Mouse (Mus musculus): Measurements from ENCODE around the gene Dlg4. TPM values are rescaled to one million over a fixed set of nuclear protein-coding genes. Genes with fewer than 3 reads are reported as not detected.

The Dlg4 gene
- polyA plus RNA-seq (2015; fragmentation: Nextera tagmentation; extraction: Ambion mirVana): 0.40 and 0.53 TPM in 2 replicates

GRCm38 (mm10) chr11:70016669-70017068 lies at the start of gene Dlg4:
Gene Dlg4, plus strand, starts transcription at chr11:70016942.
- no peak for ATAC-seq (ENCODE audit: low read depth)
- H3K9me3 ChIP-seq (replicated peaks; ENCODE audit: control insufficient read depth, low read length): no peaks in the 10 kb centered on the region
- H3K36me3 ChIP-seq (ENCODE audit: control insufficient read depth, insufficient read depth): peaks cover 15% of the 10 kb centered on the region
- H3K4me2 ChIP-seq (ENCODE audit: low read depth, low read length): peak within 1 kb of the TSS; percentile 93; the same call in 1 of the 2 replicates
- H3K4me1 ChIP-seq (ENCODE audit: control insufficient read depth, low read depth, low read length): peaks cover 40% of the 10 kb centered on the region
- H3K27ac ChIP-seq (ENCODE audit: low read length): no peak within 1 kb of the TSS
- H3K4me3 ChIP-seq (ENCODE audit: low read depth, low read length): no peak within 1 kb of the TSS
- 54% methylated on average over 3 of the region's 3 CpGs for WGBS (ENCODE audit: insufficient replicate concordance)
- no peak within 1 kb of the TSS for H3K9ac ChIP-seq (ENCODE audit: low read depth, low read length)
- H3K27me3 ChIP-seq (ENCODE audit: control insufficient read depth, insufficient read depth, low read depth, low read length): peaks cover 2% of the 10 kb centered on the region

- Histone ChIP-seq H3K4me3 (ENCODE audit: low read depth, low read length) (no peak overlapping the region), H3K27ac (ENCODE audit: low read length) (no peak overlapping the region), H3K9ac (ENCODE audit: low read depth, low read length) (no peak overlapping the region), H3K9me3 (replicated peaks; ENCODE audit: control insufficient read depth, low read length) (no peaks in the 10 kb centered on the region), H3K27me3 (ENCODE audit: control insufficient read depth, insufficient read depth, low read depth, low read length) (peaks cover 41% of the 10 kb centered on the region), H3K36me3 (ENCODE audit: control insufficient read depth, insufficient read depth) (peaks cover 7% of the 10 kb centered on the region), H3K4me1 (ENCODE audit: control insufficient read depth, low read depth, low read length) (peaks cover 14% of the 10 kb centered on the region), H3K4me2 (ENCODE audit: low read depth, low read length) (no peak overlapping the region)
- no peak for ATAC-seq (ENCODE audit: low read depth)
- 63% methylated on average over 4 of the region's 4 CpGs for whole genome bisulfite sequencing (ENCODE audit: insufficient replicate concordance)
These were observed 47.9 kb upstream of the Dlg4 start for GRCm38 (mm10) chr11:69968793-69969192.

- H3K4me2 ChIP-seq (ENCODE audit: low read depth, low read length): no peak overlapping the region
- H3K9me3 ChIP-seq (replicated peaks; ENCODE audit: control insufficient read depth, low read length): no peaks in the 10 kb centered on the region
- H3K27ac ChIP-seq (ENCODE audit: low read length): no peak overlapping the region
- ATAC-seq (ENCODE audit: low read depth): no peak
- no peak overlapping the region for H3K9ac ChIP-seq (ENCODE audit: low read depth, low read length)
- H3K4me1 ChIP-seq (ENCODE audit: control insufficient read depth, low read depth, low read length): peaks cover 13% of the 10 kb centered on the region
- peaks cover 27% of the 10 kb centered on the region for H3K27me3 ChIP-seq (ENCODE audit: control insufficient read depth, insufficient read depth, low read depth, low read length)
- WGBS (ENCODE audit: insufficient replicate concordance): 79% methylated on average over 6 of the region's 6 CpGs
- no peak overlapping the region for H3K4me3 ChIP-seq (ENCODE audit: low read depth, low read length)
- H3K36me3 ChIP-seq (ENCODE audit: control insufficient read depth, insufficient read depth): peaks cover 12% of the 10 kb centered on the region
These were observed 46.5 kb upstream of the Dlg4 start for GRCm38 (mm10) chr11:69970222-69970621.

- H3K9ac ChIP-seq (ENCODE audit: low read depth, low read length): no peak overlapping the region
- H3K4me2 ChIP-seq (ENCODE audit: low read depth, low read length): no peak overlapping the region
- ATAC-seq (ENCODE audit: low read depth): no peak
- H3K4me1 ChIP-seq (ENCODE audit: control insufficient read depth, low read depth, low read length): peaks cover 10% of the 10 kb centered on the region
- no peaks in the 10 kb centered on the region for H3K9me3 ChIP-seq (replicated peaks; ENCODE audit: control insufficient read depth, low read length)
- H3K4me3 ChIP-seq (ENCODE audit: low read depth, low read length): no peak overlapping the region
- peaks cover 21% of the 10 kb centered on the region for H3K27me3 ChIP-seq (ENCODE audit: control insufficient read depth, insufficient read depth, low read depth, low read length)
- peaks cover 15% of the 10 kb centered on the region for H3K36me3 ChIP-seq (ENCODE audit: control insufficient read depth, insufficient read depth)
- WGBS (ENCODE audit: insufficient replicate concordance): 59% methylated on average over 3 of the region's 3 CpGs
- H3K27ac ChIP-seq (ENCODE audit: low read length): no peak overlapping the region
These were observed 46.0 kb upstream of the Dlg4 start for GRCm38 (mm10) chr11:69970775-69971174.

- no peak overlapping the region for H3K9ac ChIP-seq (ENCODE audit: low read depth, low read length)
These were observed 41.8 kb upstream of the Dlg4 start for GRCm38 (mm10) chr11:69974907-69975306.

GRCm38 (mm10) chr11:69976271-69976670 lies 40.5 kb upstream of the Dlg4 start:
- no peak for ATAC-seq (ENCODE audit: low read depth)
- H3K4me3 ChIP-seq (ENCODE audit: low read depth, low read length): no peak overlapping the region
- 70% methylated on average over 4 of the region's 4 CpGs for WGBS (ENCODE audit: insufficient replicate concordance)

More at GRCm38 (mm10) chr11:69974907-69975306, 41.8 kb upstream of the Dlg4 start:
- H3K4me3 ChIP-seq (ENCODE audit: low read depth, low read length): no peak overlapping the region
- H3K27ac ChIP-seq (ENCODE audit: low read length): no peak overlapping the region
- WGBS (ENCODE audit: insufficient replicate concordance): 79% methylated on average over 2 of the region's 2 CpGs
- no peaks in the 10 kb centered on the region for H3K9me3 ChIP-seq (replicated peaks; ENCODE audit: control insufficient read depth, low read length)
- H3K36me3 ChIP-seq (ENCODE audit: control insufficient read depth, insufficient read depth): peaks cover 13% of the 10 kb centered on the region
- H3K27me3 ChIP-seq (ENCODE audit: control insufficient read depth, insufficient read depth, low read depth, low read length): no peaks in the 10 kb centered on the region
- H3K4me1 ChIP-seq (ENCODE audit: control insufficient read depth, low read depth, low read length): peaks cover 7% of the 10 kb centered on the region
- no peak overlapping the region for H3K4me2 ChIP-seq (ENCODE audit: low read depth, low read length)
- no peak for ATAC-seq (ENCODE audit: low read depth)

GRCm38 (mm10) chr11:69979827-69980195 lies 36.9 kb upstream of the Dlg4 start:
- H3K9me3 ChIP-seq (replicated peaks; ENCODE audit: control insufficient read depth, low read length): no peaks in the 10 kb centered on the region
- 2% methylated on average over 16 of the region's 16 CpGs for WGBS (ENCODE audit: insufficient replicate concordance)
- ATAC-seq (ENCODE audit: low read depth): peak; percentile 23

More at GRCm38 (mm10) chr11:69976271-69976670, 40.5 kb upstream of the Dlg4 start:
- Histone ChIP-seq H3K4me1 (ENCODE audit: control insufficient read depth, low read depth, low read length) (peaks cover 7% of the 10 kb centered on the region), H3K9me3 (replicated peaks; ENCODE audit: control insufficient read depth, low read length) (no peaks in the 10 kb centered on the region), H3K36me3 (ENCODE audit: control insufficient read depth, insufficient read depth) (peaks cover 13% of the 10 kb centered on the region), H3K9ac (ENCODE audit: low read depth, low read length) (no peak overlapping the region), H3K27ac (ENCODE audit: low read length) (no peak overlapping the region), H3K4me2 (ENCODE audit: low read depth, low read length) (no peak overlapping the region), H3K27me3 (ENCODE audit: control insufficient read depth, insufficient read depth, low read depth, low read length) (no peaks in the 10 kb centered on the region)

GRCm38 (mm10) chr11:69980196-69981140 lies 36.3 kb upstream of the Dlg4 start:
- peak; percentile 91 for ATAC-seq (ENCODE audit: low read depth)
- H3K4me3 ChIP-seq (ENCODE audit: low read depth, low read length): peak overlapping the region; percentile 81
- peaks cover 25% of the 10 kb centered on the region for H3K4me1 ChIP-seq (ENCODE audit: control insufficient read depth, low read depth, low read length)
- H3K27ac ChIP-seq (ENCODE audit: low read length): peak overlapping the region; percentile 97
- 0% methylated on average over 49 of the region's 60 CpGs for WGBS (ENCODE audit: insufficient replicate concordance)
- H3K27me3 ChIP-seq (ENCODE audit: control insufficient read depth, insufficient read depth, low read depth, low read length): no peaks in the 10 kb centered on the region
- H3K4me2 ChIP-seq (ENCODE audit: low read depth, low read length): peak overlapping the region; percentile 87
- H3K9ac ChIP-seq (ENCODE audit: low read depth, low read length): peak overlapping the region; percentile 96
- H3K9me3 ChIP-seq (replicated peaks; ENCODE audit: control insufficient read depth, low read length): no peaks in the 10 kb centered on the region
- peaks cover 16% of the 10 kb centered on the region for H3K36me3 ChIP-seq (ENCODE audit: control insufficient read depth, insufficient read depth)

More at GRCm38 (mm10) chr11:69979827-69980195, 36.9 kb upstream of the Dlg4 start:
- Histone ChIP-seq H3K4me1 (ENCODE audit: control insufficient read depth, low read depth, low read length) (peaks cover 25% of the 10 kb centered on the region), H3K27me3 (ENCODE audit: control insufficient read depth, insufficient read depth, low read depth, low read length) (no peaks in the 10 kb centered on the region), H3K9ac (ENCODE audit: low read depth, low read length) (peak overlapping the region; percentile 96), H3K27ac (ENCODE audit: low read length) (peak overlapping the region; percentile 97), H3K4me2 (ENCODE audit: low read depth, low read length) (peak overlapping the region; percentile 87), H3K4me3 (ENCODE audit: low read depth, low read length) (peak overlapping the region; percentile 81), H3K36me3 (ENCODE audit: control insufficient read depth, insufficient read depth) (peaks cover 15% of the 10 kb centered on the region)

All from liver, embryonic 16.5 days (tissue).